Mouse (Mus musculus) ES-Bruce4 (cell line): ENCODE data around the gene Dchs1. TPM values are rescaled to one million over a fixed set of nuclear protein-coding genes. Genes with fewer than 3 reads are reported as not detected.

Experiments
- H3K27ac ChIP-seq: 2 replicates; pipeline ENCODE4 v1.5.1; 2012; ENCODE audit warnings: low read length, inconsistent platforms; ENCODE audit not compliant: insufficient read depth
- H3K27me3 ChIP-seq: 2 replicates; pipeline ENCODE4 v1.6.1; 2012; ENCODE audit warnings: mild to moderate bottlenecking, low read length, inconsistent platforms; ENCODE audit not compliant: control insufficient read depth, poor library complexity, insufficient read depth, severe bottlenecking
- H3K36me3 ChIP-seq: 2 replicates; pipeline ENCODE4 v1.6.1; 2012; ENCODE audit warnings: inconsistent platforms, mild to moderate bottlenecking, low read length, moderate library complexity; ENCODE audit not compliant: control insufficient read depth, poor library complexity, insufficient read depth, severe bottlenecking
- H3K4me1 ChIP-seq: one replicate; pipeline ENCODE4 v1.8.1; 2011; ENCODE audit warnings: low read length; ENCODE audit not compliant: control insufficient read depth, insufficient read depth
- H3K4me3 ChIP-seq: 2 replicates; pipeline ENCODE4 v1.5.1; 2011; ENCODE audit warnings: low read depth, mild to moderate bottlenecking, low read length
- H3K9ac ChIP-seq: 2 replicates; pipeline ENCODE4 v1.6.1; 2012; ENCODE audit warnings: low read depth, mild to moderate bottlenecking, inconsistent platforms; ENCODE audit not compliant: poor library complexity, severe bottlenecking
- H3K9me3 ChIP-seq: replicated peaks from 2 replicates; pipeline ENCODE4 v1.6.1; 2012; ENCODE audit warnings: mild to moderate bottlenecking, low read length, inconsistent platforms; ENCODE audit not compliant: control insufficient read depth, poor library complexity, insufficient read depth, severe bottlenecking
- CTCF ChIP-seq: IDR thresholded peaks from one replicate; pipeline ENCODE4 v1.8.1; 2011; ENCODE audit warnings: low read depth, low read length
- EP300 ChIP-seq: IDR thresholded peaks from 2 replicates; pipeline ENCODE4 v1.6.1; 2011; ENCODE audit warnings: low read depth, low read length; ENCODE audit not compliant: insufficient read depth
- POLR2A ChIP-seq: IDR thresholded peaks from one replicate; pipeline ENCODE4 v1.8.1; 2011; ENCODE audit warnings: low read length; ENCODE audit not compliant: insufficient read depth
- polyA plus RNA-seq: library from polyadenylated mRNA; stranded (reverse); fragments of >200 nt; gene quantifications from 2 replicates; pipeline ENCODE4 v1.2.4, GENCODE M21; 2011; ENCODE audit warnings: low read depth; ENCODE audit not compliant: missing spikeins, insufficient read depth, insufficient read length

The Dchs1 gene
- polyA plus RNA-seq, 1 experiment = 0.37 TPM

GRCm38 (mm10) chr7:105769959-105770358 lies 17.5 kb downstream of the Dchs1 start:
- Histone ChIP-seq H3K27me3 (no peaks in the 10 kb centered on the region), H3K9ac (no peak overlapping the region), H3K36me3 (no peaks in the 10 kb centered on the region), H3K4me3 (no peak overlapping the region), H3K9me3 (no peaks in the 10 kb centered on the region), H3K27ac (no peak overlapping the region), H3K4me1 (no peaks in the 10 kb centered on the region)
- no peak for TF ChIP-seq POLR2A
- TF ChIP-seq CTCF = no peak
- no peak for TF ChIP-seq EP300

- Histone ChIP-seq H3K27ac (no peak overlapping the region), H3K36me3 (no peaks in the 10 kb centered on the region), H3K4me3 (no peak overlapping the region), H3K9me3 (no peaks in the 10 kb centered on the region), H3K9ac (no peak overlapping the region), H3K4me1 (no peaks in the 10 kb centered on the region), H3K27me3 (no peaks in the 10 kb centered on the region; the same call in 1 of the 2 replicates)
- TF ChIP-seq EP300 (no peak), POLR2A (no peak), CTCF (no peak)
These were observed 19.7 kb downstream of the Dchs1 start for GRCm38 (mm10) chr7:105767729-105768165.

GRCm38 (mm10) chr7:105764331-105764730 lies 23.1 kb downstream of the Dchs1 start:
- no peaks in the 10 kb centered on the region for H3K36me3 ChIP-seq
- H3K4me3 ChIP-seq = no peak overlapping the region
- no peak overlapping the region for H3K9ac ChIP-seq
- no peak overlapping the region for H3K27ac ChIP-seq
- H3K9me3 ChIP-seq = no peaks in the 10 kb centered on the region
- no peaks in the 10 kb centered on the region for H3K4me1 ChIP-seq
- H3K27me3 ChIP-seq = no peaks in the 10 kb centered on the region; the same call in 1 of the 2 replicates
- no peak for TF ChIP-seq EP300
- no peak for TF ChIP-seq POLR2A
- TF ChIP-seq CTCF = no peak

GRCm38 (mm10) chr7:105762517-105763270 lies 24.8 kb downstream of the Dchs1 start:
- Histone ChIP-seq H3K9me3 (no peaks in the 10 kb centered on the region), H3K27me3 (no peaks in the 10 kb centered on the region; the same call in 1 of the 2 replicates), H3K4me3 (peak overlapping the region; percentile 39), H3K36me3 (no peaks in the 10 kb centered on the region), H3K27ac (no peak overlapping the region), H3K9ac (no peak overlapping the region), H3K4me1 (no peaks in the 10 kb centered on the region)
- no peak for TF ChIP-seq CTCF
- TF ChIP-seq POLR2A = no peak
- TF ChIP-seq EP300 = no peak

- H3K9ac ChIP-seq = no peak overlapping the region
- no peak overlapping the region for H3K27ac ChIP-seq
- no peaks in the 10 kb centered on the region for H3K36me3 ChIP-seq
These were observed 25.5 kb downstream of the Dchs1 start for GRCm38 (mm10) chr7:105761813-105762484.

GRCm38 (mm10) chr7:105753281-105753680 lies 34.2 kb downstream of the Dchs1 start:
- no peak overlapping the region for H3K9ac ChIP-seq
- TF ChIP-seq CTCF (no peak), EP300 (no peak), POLR2A (no peak)
- no peak overlapping the region for H3K27ac ChIP-seq
- no peak overlapping the region for H3K4me3 ChIP-seq
- H3K36me3 ChIP-seq = peaks cover 2% of the 10 kb centered on the region; the same call in 1 of the 2 replicates
- H3K9me3 ChIP-seq = no peaks in the 10 kb centered on the region
- no peaks in the 10 kb centered on the region for H3K27me3 ChIP-seq
- H3K4me1 ChIP-seq = no peaks in the 10 kb centered on the region

More at GRCm38 (mm10) chr7:105761813-105762484, 25.5 kb downstream of the Dchs1 start:
- TF ChIP-seq EP300 = no peak
- no peak for TF ChIP-seq CTCF
- no peak for TF ChIP-seq POLR2A
- Histone ChIP-seq H3K4me1 (no peaks in the 10 kb centered on the region), H3K4me3 (peak overlapping the region; percentile 26), H3K9me3 (no peaks in the 10 kb centered on the region), H3K27me3 (no peaks in the 10 kb centered on the region; the same call in 1 of the 2 replicates)
